Mouse (Mus musculus): ENCODE measurements around the gene Rnls. TPM values are rescaled to one million over a fixed set of nuclear protein-coding genes. Genes with fewer than 3 reads are reported as not detected.

Rnls gene
- polyA plus RNA-seq, 1 experiment from 2014 or later, result 6.8 TPM

- no peak for ATAC-seq (ENCODE audit: low FRiP score, low TSS enrichment)
- Histone ChIP-seq H3K4me1 (ENCODE audit: control insufficient read depth, insufficient read depth, low read length) (peaks cover 3% of the 10 kb centered on the region; the same call in 1 of the 2 replicates), H3K9ac (ENCODE audit: low read depth, low read length) (no peak overlapping the region), H3K36me3 (ENCODE audit: control insufficient read depth, insufficient read depth, low read length) (no peaks in the 10 kb centered on the region), H3K9me3 (ENCODE audit: control insufficient read depth, low read length) (no peaks in the 10 kb centered on the region), H3K27ac (ENCODE audit: low read depth, low read length) (peak overlapping the region; percentile 37; the same call in 1 of the 2 replicates), H3K4me3 (ENCODE audit: low read length) (no peak overlapping the region), H3K4me2 (replicated peaks; ENCODE audit: low read depth, low read length) (no peak overlapping the region), H3K27me3 (ENCODE audit: control insufficient read depth, insufficient read depth, low read length) (no peaks in the 10 kb centered on the region)
- WGBS, result 59% methylated on average over 7 of the region's 7 CpGs
These were observed 278.3 kb downstream of the Rnls start for GRCm38 (mm10) chr19:33113746-33114145.

- Histone ChIP-seq H3K9ac (ENCODE audit: low read depth, low read length) (no peak overlapping the region), H3K4me3 (ENCODE audit: low read length) (no peak overlapping the region), H3K4me2 (replicated peaks; ENCODE audit: low read depth, low read length) (no peak overlapping the region), H3K27me3 (ENCODE audit: control insufficient read depth, insufficient read depth, low read length) (no peaks in the 10 kb centered on the region), H3K9me3 (ENCODE audit: control insufficient read depth, low read length) (no peaks in the 10 kb centered on the region), H3K4me1 (ENCODE audit: control insufficient read depth, insufficient read depth, low read length) (peaks cover 3% of the 10 kb centered on the region; the same call in 1 of the 2 replicates), H3K27ac (ENCODE audit: low read depth, low read length) (no peak overlapping the region), H3K36me3 (ENCODE audit: control insufficient read depth, insufficient read depth, low read length) (no peaks in the 10 kb centered on the region)
- 68% methylated on average over 9 of the region's 9 CpGs for WGBS
- no peak for ATAC-seq (ENCODE audit: low FRiP score, low TSS enrichment)
These were observed 281.7 kb downstream of the Rnls start for GRCm38 (mm10) chr19:33110404-33110803.

DNA sequence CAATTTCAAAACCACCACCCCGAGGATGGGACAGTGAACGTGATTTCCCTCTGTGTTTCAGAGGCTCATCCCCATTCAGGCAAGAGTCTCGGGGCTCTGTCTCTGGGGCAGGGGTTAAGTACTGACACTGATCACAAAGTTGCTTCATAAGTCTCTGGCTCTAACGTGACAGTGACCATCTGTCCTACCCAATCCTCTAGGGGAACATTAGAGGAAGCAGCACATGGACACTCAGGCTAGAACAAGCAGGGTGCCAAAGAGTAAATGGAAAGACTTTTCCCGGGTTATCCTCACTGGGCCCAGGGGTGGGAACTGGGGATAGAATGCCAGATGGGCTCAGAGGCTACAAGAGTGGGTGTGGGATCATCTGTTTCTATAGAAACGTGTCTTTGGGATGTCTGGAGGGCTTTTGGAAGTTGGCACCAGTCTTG lies 282.1 kb downstream of the Rnls start:
- Histone ChIP-seq H3K4me2 (replicated peaks; ENCODE audit: low read depth, low read length) (no peak overlapping the region), H3K36me3 (ENCODE audit: control insufficient read depth, insufficient read depth, low read length) (no peaks in the 10 kb centered on the region), H3K9ac (ENCODE audit: low read depth, low read length) (no peak overlapping the region), H3K4me1 (ENCODE audit: control insufficient read depth, insufficient read depth, low read length) (peaks cover 3% of the 10 kb centered on the region; the same call in 1 of the 2 replicates), H3K27ac (ENCODE audit: low read depth, low read length) (no peak overlapping the region), H3K27me3 (ENCODE audit: control insufficient read depth, insufficient read depth, low read length) (no peaks in the 10 kb centered on the region), H3K4me3 (ENCODE audit: low read length) (no peak overlapping the region), H3K9me3 (ENCODE audit: control insufficient read depth, low read length) (no peaks in the 10 kb centered on the region)
- WGBS, result 43% methylated on average over 6 of the region's 6 CpGs
- peak; percentile 43; the same call in 1 of the 2 replicates for ATAC-seq (ENCODE audit: low FRiP score, low TSS enrichment)

DNA sequence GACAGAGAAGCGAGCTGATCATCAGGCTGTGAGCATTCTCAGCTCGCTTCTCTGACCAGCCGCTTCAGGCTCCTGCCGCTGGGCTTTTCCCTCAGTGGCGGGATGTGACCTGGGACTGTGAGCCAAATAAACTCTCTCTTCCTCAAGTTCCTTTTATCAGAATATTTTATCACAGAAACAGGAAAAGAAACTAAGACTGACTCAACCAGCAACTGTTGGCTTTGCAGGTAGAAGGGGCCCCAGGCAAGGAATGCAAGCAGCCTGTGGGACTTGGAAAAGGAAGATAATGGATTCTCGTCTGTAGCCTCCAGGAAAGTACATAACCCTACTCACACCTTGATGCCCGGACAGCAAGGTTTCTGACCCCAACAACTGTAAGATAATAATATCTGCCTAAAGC lies 283.0 kb downstream of the Rnls start:
- H3K36me3 ChIP-seq (ENCODE audit: control insufficient read depth, insufficient read depth, low read length), result no peaks in the 10 kb centered on the region
- peaks cover 3% of the 10 kb centered on the region; the same call in 1 of the 2 replicates for H3K4me1 ChIP-seq (ENCODE audit: control insufficient read depth, insufficient read depth, low read length)
- no peak overlapping the region for H3K9ac ChIP-seq (ENCODE audit: low read depth, low read length)
- no peak overlapping the region for H3K4me2 ChIP-seq (replicated peaks; ENCODE audit: low read depth, low read length)
- no peak overlapping the region for H3K4me3 ChIP-seq (ENCODE audit: low read length)
- no peaks in the 10 kb centered on the region for H3K27me3 ChIP-seq (ENCODE audit: control insufficient read depth, insufficient read depth, low read length)
- ATAC-seq (ENCODE audit: low FRiP score, low TSS enrichment), result no peak
- WGBS, result 77% methylated on average over 7 of the region's 7 CpGs
- H3K9me3 ChIP-seq (ENCODE audit: control insufficient read depth, low read length), result no peaks in the 10 kb centered on the region
- no peak overlapping the region for H3K27ac ChIP-seq (ENCODE audit: low read depth, low read length)

- no peak overlapping the region for H3K4me3 ChIP-seq (ENCODE audit: low read length)
- H3K27me3 ChIP-seq (ENCODE audit: control insufficient read depth, insufficient read depth, low read length), result no peaks in the 10 kb centered on the region
- no peaks in the 10 kb centered on the region for H3K36me3 ChIP-seq (ENCODE audit: control insufficient read depth, insufficient read depth, low read length)
- 92% methylated on average over 6 of the region's 6 CpGs for WGBS
- no peak for ATAC-seq (ENCODE audit: low FRiP score, low TSS enrichment)
- H3K9ac ChIP-seq (ENCODE audit: low read depth, low read length), result no peak overlapping the region
- H3K27ac ChIP-seq (ENCODE audit: low read depth, low read length), result no peak overlapping the region
- no peak overlapping the region for H3K4me2 ChIP-seq (replicated peaks; ENCODE audit: low read depth, low read length)
- H3K4me1 ChIP-seq (ENCODE audit: control insufficient read depth, insufficient read depth, low read length), result 0 out of 2 replicates have a peak, but pooled peaks cover 6% of the 10 kb centered on the region
- no peaks in the 10 kb centered on the region for H3K9me3 ChIP-seq (ENCODE audit: control insufficient read depth, low read length)
These were observed 288.2 kb downstream of the Rnls start for GRCm38 (mm10) chr19:33103851-33104250.

- H3K4me3 ChIP-seq (ENCODE audit: low read length), result no peak overlapping the region
- H3K27ac ChIP-seq (ENCODE audit: low read depth, low read length), result no peak overlapping the region
- H3K27me3 ChIP-seq (ENCODE audit: control insufficient read depth, insufficient read depth, low read length), result no peaks in the 10 kb centered on the region
- no peaks in the 10 kb centered on the region for H3K36me3 ChIP-seq (ENCODE audit: control insufficient read depth, insufficient read depth, low read length)
- 0 out of 2 replicates have a peak, but pooled peaks cover 6% of the 10 kb centered on the region for H3K4me1 ChIP-seq (ENCODE audit: control insufficient read depth, insufficient read depth, low read length)
- H3K9me3 ChIP-seq (ENCODE audit: control insufficient read depth, low read length), result no peaks in the 10 kb centered on the region
- ATAC-seq (ENCODE audit: low FRiP score, low TSS enrichment), result no peak
- H3K9ac ChIP-seq (ENCODE audit: low read depth, low read length), result no peak overlapping the region
- no peak overlapping the region for H3K4me2 ChIP-seq (replicated peaks; ENCODE audit: low read depth, low read length)
- WGBS, result 49% methylated on average over 7 of the region's 7 CpGs
These were observed 289.3 kb downstream of the Rnls start for GRCm38 (mm10) chr19:33102783-33103139.

DNA sequence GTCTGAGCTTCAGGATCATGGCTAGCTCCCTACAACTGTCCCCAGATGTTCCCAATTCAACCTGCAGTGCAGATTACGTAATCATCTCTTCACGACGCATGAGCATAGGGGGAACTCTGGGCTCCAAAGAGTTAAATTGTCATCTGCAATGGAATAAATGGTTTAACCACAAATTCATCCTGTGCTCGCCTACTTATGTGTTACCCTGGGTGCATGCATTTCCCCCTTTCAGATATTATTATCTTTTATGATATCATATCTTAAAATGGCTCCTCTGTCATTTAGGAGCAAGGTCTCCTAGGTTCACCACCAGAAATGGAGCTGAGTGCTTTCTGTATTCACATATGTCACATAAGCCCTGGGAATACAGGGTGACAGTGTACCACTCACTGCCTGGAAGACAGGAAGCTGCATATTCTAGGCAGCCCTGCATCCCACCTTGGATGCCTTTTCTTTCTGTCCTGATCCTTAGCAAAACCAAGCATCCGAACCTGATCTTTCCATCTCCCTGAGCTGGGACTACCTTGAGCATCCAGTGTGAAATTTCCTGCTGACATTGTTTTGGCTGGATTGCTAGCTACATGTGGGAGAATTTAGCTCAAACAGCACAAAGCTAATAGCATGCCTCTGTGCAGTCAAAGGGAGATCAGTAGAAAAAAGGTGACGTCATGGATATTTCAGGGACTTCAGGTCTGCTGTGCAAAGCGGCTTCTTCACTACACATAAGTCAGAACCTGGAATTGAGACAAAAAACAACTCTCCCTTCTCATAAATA lies 289.9 kb downstream of the Rnls start:
- no peak for ATAC-seq (ENCODE audit: low FRiP score, low TSS enrichment)
- Histone ChIP-seq H3K4me2 (replicated peaks; ENCODE audit: low read depth, low read length) (no peak overlapping the region), H3K27me3 (ENCODE audit: control insufficient read depth, insufficient read depth, low read length) (no peaks in the 10 kb centered on the region), H3K9ac (ENCODE audit: low read depth, low read length) (no peak overlapping the region), H3K4me3 (ENCODE audit: low read length) (no peak overlapping the region), H3K9me3 (ENCODE audit: control insufficient read depth, low read length) (no peaks in the 10 kb centered on the region), H3K36me3 (ENCODE audit: control insufficient read depth, insufficient read depth, low read length) (no peaks in the 10 kb centered on the region), H3K4me1 (ENCODE audit: control insufficient read depth, insufficient read depth, low read length) (0 out of 2 replicates have a peak, but pooled peaks cover 6% of the 10 kb centered on the region), H3K27ac (ENCODE audit: low read depth, low read length) (no peak overlapping the region)
- 72% methylated on average over 7 of the region's 7 CpGs for WGBS

DNA sequence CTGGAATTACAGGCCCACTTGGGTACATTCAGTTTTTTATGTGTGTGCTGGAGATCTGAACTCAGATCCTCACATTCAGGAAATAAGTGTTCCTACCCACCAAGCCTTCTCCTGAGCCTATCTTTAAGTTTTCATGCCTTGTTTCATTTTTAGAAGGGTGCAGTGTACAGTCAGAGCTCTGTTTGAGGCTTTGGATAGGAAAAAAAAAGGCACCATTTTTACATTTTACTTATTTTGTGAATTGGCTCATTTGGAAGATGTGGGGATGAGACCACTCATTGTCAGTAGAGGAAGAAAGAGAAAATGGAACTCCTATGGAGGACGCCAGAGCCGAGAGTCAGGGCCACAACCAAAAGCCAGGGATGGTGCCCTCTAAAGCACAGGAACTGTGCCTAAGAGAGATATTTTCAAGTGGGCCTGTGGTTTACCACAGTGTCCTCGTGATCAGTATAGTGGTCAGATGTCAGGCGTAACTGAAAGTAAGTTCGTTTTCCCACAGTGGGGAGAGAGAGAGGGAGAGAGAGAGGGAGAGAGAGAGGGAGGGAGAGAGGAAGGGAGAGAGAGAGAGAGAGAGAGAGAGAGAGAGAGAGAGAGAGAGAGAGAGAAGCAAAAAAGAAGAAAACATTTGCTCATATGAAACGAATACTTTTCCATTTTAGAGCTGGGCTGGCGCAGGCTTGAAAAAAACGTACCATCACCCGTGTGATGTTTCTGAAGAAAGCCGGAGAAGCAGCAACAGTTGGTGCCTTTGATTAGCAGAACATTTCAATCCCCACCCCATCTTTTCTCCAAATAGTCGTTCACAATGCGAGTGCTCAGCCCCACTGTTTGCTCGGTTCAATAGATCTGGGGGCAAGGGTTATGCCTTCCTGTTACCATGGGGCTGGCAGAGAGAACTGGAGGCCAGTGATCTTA lies 290.7 kb downstream of the Rnls start:
- Histone ChIP-seq H3K27me3 (ENCODE audit: control insufficient read depth, insufficient read depth, low read length) (no peaks in the 10 kb centered on the region), H3K9ac (ENCODE audit: low read depth, low read length) (no peak overlapping the region), H3K36me3 (ENCODE audit: control insufficient read depth, insufficient read depth, low read length) (no peaks in the 10 kb centered on the region), H3K4me2 (replicated peaks; ENCODE audit: low read depth, low read length) (no peak overlapping the region), H3K27ac (ENCODE audit: low read depth, low read length) (no peak overlapping the region), H3K4me1 (ENCODE audit: control insufficient read depth, insufficient read depth, low read length) (0 out of 2 replicates have a peak, but pooled peaks cover 6% of the 10 kb centered on the region), H3K4me3 (ENCODE audit: low read length) (no peak overlapping the region), H3K9me3 (ENCODE audit: control insufficient read depth, low read length) (no peaks in the 10 kb centered on the region)
- no peak for ATAC-seq (ENCODE audit: low FRiP score, low TSS enrichment)
- 69% methylated on average over 13 of the region's 13 CpGs for WGBS
